Mouse (Mus musculus) lung, postnatal 0 days (tissue): ENCODE measurements at regions not wholly inside any gene's neighbourhood (a gene's known extent, or its start where the extent isn't known, plus 50 kb on each side); places are given as distances from the start of the nearest gene placed in this dataset.

ENCODE experiments used
- CTCF ChIP-seq: IDR thresholded peaks from 2 replicates; pipeline ENCODE4 v1.5.1; 2016; ENCODE audit warnings: antibody characterized with exemption, mild to moderate bottlenecking
- EP300 ChIP-seq: IDR thresholded peaks from 2 replicates; pipeline ENCODE4 v1.6.1; 2016; ENCODE audit warnings: antibody characterized with exemption, mild to moderate bottlenecking, control low read depth

- TF ChIP-seq CTCF: no peak
- TF ChIP-seq EP300: no peak
Measured at GRCm38 (mm10) chr3:102636674-102637073, 97.7 kb upstream of the Tspan2 start.
